Mouse (Mus musculus) retina, postnatal 7 days (tissue): Measurements from ENCODE around the gene Slc5a10.

ENCODE experiments used
- DNase-seq: peaks from one replicate; pipeline ENCODE4 v3.0.0-alpha.2; 2012; ENCODE audit warnings: low read depth, low spot score

The Slc5a10 gene

DNA sequence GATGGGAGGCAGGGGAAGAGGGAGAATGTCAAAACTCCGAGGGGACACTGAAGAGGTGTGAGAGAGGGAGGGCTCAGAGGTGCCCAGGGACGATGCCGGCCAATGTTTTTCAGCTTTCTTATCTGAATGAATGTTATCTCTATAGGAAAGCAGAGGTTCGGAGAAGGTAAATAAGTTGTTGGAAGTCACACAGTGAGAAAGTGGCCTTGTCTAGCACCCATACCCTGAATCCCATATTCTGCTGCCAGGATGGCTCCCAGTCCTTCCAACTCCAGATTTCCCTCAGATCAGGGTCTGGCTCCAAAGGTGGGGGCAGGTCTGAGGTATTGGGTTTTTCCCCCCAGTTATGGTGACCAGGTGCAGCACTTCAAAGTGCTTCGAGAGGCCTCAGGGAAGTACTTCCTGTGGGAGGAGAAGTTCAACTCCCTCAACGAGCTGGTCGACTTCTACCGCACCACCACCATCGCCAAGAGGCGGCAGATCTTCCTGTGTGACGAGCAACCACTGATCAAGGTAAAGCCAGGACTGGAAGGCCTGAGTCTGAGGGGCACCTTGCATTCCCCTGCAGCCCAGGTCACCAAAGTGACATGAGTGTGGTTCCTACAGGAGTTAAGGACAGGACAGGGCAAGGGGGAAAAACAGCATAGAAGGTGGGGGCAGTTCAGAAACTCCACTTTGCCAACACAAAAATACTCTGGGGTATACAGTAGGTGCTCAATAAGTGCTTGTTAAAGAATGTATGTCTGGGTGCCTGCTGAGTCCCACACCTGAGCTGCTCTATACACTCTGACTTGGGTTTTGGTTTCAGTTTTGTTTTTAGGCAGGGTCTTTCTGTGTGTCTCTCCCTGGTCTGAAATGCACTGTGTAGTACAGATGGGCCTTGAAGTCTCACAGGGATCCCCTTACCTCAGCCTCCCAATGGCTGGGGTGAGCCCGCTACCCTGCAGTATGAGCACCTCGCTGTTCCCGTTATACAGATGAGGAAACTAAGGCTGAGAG is 50.8 kb downstream of the Slc5a10 start:
- no peak for DNase-seq

DNA sequence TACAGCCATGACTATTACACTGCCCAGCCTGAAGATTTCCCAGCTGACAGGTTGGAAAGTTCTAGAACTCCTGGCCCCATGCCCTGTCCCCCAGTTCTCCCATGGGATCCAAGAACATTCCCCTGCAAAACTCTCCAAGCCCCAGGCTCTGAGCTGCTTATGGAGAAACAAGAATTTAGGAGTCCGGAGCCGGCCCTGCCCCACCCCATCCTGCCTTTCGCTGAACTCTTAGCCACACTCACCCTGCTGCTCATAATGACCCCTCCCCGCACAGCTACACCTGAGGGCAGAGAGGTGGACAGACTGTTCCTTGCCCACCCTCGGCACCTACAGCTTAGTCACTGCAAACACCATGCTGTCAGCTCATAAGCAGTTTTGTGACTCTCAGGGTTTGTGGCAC is 52.8 kb downstream of the Slc5a10 start:
- DNase-seq: no peak

DNA sequence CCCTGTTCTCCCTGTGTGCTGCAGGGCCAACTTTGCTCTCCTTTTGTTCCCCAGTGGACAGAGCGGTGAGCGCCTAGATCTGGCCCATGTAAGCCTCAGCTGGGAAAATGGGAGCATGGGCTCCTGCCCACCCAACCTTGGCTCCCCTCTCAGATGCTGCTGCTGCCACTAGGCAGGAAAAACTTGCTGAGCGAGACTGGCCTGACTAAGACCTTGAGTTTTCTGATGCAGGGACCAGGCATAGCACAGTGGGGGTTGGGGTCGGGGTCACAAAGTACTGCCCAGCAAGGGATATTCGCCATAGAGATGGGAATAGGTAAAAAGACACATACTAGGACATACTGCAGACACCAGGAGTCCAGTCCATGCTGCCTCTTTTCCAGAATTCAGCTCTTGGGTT is 53.4 kb downstream of the Slc5a10 start:
- DNase-seq: no peak

DNA sequence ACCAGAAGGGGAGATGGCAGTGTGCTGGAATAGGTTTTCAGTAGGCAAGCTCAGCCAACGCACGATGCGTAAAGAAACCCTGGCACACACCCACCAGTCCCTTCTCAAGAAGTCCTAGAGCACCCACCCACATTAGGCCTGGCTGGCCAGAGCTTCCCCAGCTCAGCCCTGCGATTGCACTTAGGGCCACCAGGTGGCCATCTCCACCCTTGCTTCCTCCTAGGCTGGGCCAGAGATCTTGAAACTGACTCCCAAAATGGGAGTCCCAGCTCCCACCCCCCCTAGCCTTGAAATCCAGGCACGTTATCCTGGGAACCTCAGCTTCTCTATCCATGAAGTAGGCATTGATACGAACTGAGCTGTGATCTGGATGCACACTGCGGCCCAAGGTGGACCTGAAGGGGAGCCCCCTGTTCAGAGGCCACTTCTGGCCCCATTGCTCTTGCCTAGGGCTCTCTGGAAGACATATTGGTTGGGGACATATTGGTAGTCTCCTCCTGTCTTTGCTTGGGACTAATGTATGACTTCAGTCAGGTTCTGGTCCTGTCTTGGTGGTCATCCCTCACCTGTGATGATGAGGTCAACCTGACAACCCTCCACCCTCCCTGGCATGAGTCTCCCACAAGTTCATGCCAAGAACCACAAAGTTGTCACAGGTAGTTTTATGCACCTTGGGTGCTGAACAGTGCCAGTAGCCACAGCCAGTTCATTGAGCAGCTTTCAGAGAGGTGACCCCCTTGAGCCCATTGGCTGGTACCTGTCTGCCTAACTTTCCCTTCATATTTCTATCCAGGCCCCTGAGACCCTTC is 54.4 kb downstream of the Slc5a10 start:
- DNase-seq: no peak

DNA sequence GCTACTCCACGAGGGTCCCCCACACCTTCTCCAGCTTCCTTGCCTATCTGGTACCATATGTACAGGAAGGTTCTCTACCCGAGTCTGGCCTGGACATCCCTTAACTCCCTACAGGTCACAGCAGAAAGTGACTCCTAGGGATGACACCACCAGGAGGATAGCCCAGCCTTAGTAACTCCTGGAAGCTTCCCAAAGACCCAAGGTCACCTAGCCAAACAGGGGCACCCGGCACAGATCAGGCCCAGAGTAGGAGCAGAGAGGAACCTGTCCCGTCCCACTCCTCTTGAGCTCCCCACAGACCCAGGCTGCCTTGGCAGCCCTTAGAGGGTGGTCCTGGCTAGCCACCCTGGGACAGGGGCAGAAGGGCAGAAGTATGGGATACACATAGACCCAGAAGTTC is 55.2 kb downstream of the Slc5a10 start:
- no peak for DNase-seq

DNA sequence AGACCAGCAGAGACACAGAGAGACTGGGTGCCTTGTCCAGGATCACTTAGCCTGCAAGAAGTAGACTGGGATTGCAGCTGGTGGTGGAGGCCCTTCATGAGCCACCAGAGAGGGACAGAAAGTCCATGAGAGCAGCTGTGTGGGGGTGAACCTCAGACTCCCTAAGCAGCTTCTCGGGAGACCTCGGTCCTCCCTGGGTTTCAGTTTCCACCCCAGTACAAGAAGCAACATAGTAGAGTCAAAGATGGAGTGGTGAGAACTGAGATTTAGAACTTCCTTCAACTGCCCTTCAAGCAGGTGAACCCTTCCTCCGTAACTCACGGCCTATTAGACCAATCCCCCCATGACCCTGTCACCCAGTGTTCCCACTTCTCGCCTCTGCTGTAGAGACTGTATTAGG is 58.4 kb downstream of the Slc5a10 start:
- no peak for DNase-seq

DNA sequence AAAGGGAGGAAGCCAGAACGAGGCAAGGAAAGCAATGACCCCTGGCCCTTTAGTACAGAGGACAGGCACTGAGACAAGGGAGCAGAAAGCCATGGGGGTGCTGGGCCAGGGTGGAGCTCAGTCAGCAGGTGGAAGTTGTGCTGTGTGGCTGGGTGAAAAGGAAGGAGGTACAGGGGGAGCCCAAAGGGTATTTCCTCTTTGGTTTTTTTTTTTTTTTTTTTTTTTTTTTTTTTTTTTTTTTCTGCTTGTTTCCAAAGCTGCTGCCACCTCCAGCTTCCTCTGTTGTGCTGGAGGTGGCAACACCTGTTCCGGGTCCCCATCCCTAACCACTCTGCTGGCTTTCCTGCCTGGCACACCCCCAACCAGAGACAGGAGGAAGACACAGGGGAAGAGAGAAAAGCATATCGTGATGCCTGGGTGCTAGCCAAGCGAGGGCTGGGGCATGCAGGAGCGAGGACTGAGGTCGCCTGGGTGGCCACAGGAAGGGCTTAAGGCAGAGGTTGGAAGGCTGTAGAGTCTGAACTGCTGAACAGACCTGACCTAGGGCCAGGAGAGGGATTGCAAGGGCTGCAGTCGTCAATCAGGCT is 59.7 kb downstream of the Slc5a10 start:
- no peak for DNase-seq

DNA sequence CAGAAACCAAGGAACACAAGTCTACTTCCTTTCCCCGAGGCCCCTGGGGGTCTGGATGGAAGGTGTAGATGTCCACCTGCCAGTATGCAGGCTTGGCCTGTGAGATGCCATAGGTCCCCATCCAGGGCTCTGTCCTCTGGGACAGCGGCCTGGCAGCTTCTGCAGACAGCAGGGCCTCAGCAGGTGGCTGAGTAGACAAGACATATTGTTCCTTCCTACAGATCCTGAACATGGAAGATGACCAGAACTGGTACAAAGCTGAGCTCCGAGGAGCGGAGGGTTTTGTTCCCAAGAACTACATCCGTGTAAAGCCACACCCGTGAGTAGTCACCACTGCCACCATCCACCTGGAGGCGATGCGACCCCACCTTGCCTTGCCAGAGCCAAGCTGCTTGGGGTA is 60.6 kb downstream of the Slc5a10 start:
- DNase-seq: no peak

DNA sequence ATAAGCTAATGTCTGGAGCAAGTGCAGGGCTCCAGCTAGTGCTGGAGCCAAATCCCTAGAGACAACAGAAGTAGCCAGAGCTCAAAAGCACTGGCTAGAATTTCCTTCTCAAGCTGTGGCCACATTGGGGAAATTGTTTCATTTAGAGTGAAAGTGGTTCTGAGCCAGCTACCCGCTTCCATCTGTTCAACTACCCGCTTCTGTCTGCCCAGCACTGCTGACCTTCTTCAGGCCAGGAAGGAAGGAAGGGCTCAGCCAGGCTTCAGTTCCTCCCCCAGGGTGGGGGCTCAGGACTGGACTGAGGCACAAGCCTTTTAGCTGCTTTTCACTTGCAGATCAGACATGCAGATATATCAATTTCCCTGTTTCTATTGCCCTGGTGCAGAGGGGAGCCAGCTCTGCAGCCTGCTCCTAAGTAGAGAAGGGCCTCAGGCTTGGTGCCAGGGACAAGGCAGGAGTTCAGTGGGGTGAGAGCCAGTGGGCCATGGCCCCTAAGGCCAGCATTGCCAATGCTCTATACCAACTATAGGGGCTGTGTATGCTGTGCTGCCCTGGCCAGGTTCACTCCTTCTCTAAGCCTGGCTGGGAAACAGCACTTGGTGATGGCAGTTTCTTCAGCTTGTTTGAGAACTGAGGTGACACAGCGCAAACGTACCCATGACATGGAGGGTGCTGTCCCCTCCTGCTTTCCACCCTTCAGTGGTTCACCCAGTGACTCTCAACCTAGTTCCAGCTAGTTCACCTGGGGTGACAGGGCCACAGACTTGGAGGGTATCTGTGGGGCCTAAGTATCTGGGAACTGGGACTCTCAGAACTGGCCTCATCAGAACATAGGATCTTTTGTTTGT is 61.4 kb downstream of the Slc5a10 start:
- DNase-seq: no peak

DNA sequence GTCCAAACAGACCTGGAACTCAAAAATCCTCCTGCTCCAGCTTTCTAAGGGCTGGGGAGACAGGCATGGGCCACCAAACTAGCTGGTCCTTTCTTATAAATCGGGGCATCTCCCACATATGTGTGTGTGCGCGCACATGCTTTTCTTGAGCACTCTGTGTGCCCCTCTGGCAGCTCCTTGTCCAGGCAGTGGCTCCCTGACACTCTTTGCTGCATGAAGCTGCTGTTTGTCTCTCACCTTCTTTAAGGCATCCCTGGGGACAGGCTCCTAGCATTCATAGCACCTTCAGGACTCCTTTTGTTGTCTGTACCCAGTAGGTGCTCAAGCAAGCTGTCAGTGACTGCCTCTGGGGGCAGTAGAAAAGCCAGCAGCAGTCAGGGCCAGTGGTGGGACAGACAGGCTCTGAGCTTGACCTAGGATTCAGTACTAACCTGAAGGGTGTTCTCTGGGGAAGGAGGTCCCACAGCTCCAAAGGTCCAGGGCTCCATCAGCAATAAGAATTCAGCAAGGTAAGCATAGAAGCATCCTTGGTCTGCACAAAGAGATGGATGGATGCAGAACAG is 62.2 kb downstream of the Slc5a10 start:
- DNase-seq: no peak

DNA sequence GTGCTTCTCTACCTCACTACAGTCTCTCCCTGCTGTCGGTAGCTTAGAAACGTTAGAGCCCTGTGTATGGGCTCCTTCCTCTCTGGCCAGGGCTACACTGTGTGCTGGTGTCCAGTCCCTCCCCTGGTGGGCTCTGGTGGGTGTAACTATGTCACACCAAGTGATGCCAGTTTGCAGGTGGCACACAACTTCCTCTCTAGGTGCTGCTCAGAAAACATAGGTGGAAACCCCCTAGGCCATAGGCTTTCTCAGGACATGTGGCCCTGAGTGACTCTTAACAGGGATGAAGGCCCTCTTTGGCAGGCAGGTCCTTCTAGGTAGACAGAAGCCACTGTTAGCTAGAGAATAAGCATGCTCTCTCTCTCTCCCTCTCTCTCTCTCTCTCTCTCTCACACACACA is 63.2 kb downstream of the Slc5a10 start:
- DNase-seq: no peak

DNA sequence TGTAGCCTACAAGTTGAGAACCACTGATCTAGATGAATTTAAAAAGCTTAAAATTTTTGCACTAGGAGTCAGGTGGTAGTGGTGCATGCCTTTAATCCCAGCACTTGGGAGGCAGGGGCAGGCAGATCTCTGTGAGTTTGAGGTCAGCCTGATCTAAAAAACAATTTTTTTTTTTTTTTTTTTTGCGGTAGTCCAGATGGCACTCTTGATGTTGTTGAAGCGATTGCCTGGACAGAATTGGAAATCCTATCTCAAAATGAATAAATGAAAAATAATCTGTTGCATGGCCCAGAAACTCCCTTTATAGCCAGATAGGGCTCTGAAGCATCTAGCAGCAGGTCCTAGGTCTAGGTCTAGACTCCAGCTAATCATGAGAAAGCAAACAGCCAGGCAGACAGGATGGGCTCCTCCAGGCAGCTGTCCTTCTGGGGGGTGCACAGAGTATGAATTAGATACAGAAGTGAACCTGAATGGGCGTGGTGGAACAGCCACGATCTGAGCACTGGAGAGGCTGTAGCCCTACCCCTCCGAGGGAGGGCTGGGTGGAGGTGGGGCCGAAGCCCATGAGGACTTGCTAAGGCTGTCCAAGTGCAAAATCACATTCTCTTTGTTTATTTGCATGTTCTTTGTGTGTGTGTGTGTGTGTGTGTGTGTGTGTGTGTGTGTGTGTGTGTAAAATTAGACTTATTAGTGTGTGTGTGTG is 64.3 kb downstream of the Slc5a10 start:
- no peak for DNase-seq

DNA sequence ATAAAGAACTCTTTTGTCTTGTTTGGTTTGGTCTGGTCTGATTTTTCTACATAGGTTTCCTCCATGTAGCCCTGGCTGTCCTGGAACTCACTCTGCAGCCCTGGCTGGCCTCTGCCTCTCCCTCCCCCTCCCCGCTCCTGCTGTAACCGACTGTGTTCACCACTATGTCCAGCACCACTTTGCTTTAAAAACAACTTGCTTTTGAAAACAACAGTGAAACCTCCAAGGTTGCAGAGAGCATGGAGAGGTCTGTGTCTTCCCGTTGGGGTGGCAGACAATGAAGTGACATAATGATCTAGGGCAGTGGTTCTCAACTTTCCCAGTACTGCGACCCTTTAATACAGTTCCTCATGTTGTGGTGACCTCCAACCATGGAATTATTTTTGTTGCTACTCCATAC is 65.0 kb downstream of the Slc5a10 start:
- DNase-seq: no peak

DNA sequence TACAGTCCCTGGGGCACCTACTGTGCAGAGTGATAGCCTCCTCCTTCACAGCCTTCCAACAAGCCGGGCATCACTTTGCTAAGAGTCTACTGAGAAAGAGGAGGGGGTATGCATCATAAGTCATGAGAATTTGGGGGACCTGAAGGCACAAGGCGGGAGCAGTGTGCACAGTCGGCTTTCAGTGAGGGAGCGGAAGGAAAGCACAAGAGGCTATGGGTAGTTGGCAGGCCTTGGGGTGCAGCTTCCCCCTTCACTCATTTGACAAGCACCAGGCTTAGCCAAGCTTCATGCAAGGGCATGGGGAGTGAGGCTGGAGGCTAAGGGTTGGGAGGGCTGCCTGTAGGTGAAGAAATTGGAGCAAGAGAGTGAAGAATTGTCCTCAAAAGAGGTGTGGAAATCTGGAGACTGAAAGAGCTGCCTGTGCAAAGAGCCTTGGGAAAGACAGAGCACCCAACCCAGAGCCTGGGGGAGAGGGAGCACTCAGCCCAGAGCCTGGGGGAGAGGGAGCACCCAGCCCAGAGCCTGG is 65.8 kb downstream of the Slc5a10 start:
- DNase-seq: no peak

DNA sequence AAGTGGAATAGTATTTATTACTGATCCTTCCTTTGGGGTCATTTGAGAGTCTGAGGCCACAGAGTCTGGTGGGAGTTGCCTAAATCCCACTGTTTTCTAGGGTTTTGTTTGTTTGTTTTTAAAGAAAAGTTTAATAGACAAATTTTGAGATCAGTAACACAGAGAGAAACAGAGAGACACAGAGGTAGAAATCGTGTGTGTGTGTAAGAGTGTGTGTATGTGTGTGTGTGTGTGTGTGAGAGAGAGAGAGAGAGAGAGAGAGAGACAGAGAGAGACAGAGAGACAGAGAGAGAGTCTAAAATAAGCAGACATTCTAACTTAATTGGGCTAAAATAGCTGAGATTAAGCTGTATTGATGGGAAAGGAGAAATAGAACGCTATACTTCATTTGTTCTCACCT is 67.1 kb downstream of the Slc5a10 start:
- DNase-seq: no peak

DNA sequence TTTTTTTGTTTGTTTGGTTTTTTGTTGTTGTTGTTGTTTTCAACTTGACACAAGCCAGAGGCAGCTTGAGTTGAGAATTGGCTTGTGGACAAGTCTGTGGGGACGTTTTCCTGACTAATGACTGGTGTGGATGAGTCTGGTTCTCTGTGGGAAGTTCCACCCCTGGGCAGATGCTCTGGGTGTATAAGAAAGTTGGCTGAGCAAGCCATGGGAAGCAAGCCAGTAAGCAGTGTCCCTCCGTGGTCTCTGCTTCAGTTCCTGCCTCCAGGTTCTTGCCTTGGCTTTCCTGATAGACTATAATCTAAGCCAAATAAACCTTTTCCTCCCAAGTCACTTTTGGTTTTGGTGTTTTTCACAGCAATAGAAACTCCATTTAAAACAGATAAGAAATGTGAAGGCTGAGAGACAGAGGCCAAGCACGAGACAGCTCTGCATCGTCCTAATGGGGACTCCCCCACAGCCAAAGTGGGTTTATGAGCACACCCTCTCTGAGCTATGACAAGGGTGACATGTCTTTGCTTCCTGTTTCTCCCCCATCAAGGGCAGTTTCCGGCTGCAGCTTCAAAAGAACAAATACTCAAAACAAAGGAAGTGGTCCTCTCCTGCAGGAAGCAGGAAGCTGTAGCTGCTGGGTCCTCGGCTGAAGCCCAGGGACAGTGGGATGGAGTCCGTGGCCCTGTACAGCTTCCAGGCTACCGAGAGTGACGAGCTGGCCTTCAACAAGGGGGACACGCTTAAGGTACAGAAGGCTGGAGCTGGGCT is 67.8 kb downstream of the Slc5a10 start, which contains the start of gene Grap:
Grap (plus strand) TSS at position 580 of the 762 bp plus-strand sequence.
- no peak for DNase-seq

DNA sequence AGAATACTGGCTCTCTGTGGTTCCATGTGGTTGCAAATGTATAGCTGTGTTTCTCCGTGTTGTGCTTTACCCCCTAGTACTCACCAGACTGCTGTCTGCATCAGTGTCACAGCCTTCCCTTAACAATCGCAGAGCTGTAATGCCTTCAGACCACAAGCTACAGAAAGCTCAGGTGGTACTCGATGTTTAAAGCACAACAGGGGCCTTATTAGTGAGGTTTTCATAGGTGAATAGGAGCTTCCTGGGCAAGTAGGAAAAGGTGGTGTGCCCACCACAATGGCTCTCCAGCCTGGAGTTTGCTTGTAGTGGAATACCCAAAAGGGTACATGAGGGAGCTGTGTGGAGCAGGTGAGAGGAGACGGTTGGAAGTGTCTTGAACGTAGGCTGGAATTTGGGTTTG is 68.4 kb downstream of the Slc5a10 start:
- DNase-seq: no peak

DNA sequence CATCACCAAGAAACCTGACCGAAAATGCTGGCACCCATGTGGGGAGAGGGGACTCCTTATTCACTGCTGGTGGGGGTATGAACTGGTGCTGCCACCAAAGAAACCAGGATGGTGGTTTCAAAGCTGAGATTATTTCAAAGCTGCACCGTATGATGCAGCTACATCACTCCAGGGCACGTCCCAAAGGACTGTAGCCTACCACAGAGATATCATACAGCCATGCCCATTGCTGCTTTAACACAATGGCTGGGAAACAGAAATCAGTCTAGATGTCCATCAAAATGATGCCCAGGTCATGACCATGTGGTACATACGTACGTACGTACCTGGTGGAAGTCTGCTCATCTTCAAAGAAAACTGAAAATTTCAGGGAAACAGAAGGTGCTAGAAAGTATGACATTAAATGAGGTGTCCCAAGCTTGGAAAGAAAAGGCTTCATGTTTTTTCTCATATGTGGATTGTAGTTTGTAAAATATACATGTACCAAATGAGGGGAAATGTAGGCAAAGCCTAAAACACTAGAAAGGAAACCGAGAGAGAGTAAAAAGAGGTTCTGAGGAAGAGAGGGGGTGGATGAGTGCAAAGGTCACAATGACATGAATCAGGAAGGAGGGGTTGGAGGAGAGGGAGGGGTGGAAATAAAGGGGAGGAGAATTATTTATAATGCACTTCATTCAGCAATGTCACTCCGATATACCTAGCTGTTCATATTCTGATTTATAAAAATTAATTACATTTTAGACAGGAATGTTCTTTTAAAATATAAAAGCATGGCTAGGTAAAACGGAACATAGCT is 70.0 kb downstream of the Slc5a10 start:
- no peak for DNase-seq

DNA sequence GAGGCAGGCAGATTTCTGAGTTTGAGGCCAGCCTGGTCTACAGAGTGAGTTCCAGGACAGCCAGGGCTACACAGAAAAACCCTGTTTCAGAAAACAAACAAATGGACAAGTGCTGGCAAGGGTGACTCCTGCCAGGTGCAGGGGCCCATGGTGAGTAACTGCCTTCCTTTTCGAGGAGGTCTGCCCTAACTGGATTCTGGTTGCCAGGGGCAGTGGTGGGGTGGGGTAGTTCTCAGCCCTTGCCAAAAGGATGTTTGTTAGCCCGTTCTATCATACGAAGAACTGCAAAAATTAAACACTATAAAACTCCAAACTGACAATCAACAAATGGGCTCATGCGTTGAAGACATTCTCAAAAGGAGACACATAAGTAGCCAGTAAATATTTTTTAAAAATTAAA is 71.0 kb downstream of the Slc5a10 start:
- no peak for DNase-seq
